Mouse (Mus musculus): ENCODE measurements around the gene 1700010B08Rik.

Gene 1700010B08Rik

GRCm38 (mm10) chr2:173770620-173771019 lies 51.4 kb downstream of the 1700010B08Rik start:
- DNase-seq (ENCODE audit: low spot score in 2 of 2), result no peak

Measured in thymus, postnatal 10 days (tissue).